Mouse (Mus musculus): ENCODE measurements around the gene Lpp.

The Lpp gene

DNA sequence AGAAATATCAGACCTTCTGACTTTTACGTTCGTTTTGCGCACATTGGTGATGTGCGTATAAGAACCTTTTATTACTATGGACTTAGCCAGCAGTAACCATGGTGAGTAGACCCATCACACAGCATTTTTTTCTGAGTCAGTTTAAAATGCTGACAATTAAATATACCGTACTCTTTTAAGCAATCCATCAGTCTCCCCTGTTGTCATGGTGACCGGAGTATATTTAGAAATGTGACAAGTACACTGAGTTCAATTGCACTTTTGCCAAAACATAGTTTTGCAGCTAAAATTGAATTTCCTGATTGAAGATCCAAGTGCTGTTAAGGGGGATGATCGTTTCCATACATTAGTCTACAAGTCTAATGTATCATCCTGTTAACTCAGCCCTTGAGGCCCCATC lies 149.6 kb downstream of the Lpp start:
- no peak for DNase-seq (ENCODE audit: low read depth, low spot score)

- no peak for DNase-seq (ENCODE audit: low read depth, low spot score)
Observed at GRCm38 (mm10) chr16:24545366-24545765, 152.1 kb downstream of the Lpp start.

- DNase-seq (ENCODE audit: low read depth, low spot score), result no peak
Observed at GRCm38 (mm10) chr16:24558458-24558857, 165.2 kb downstream of the Lpp start.

DNA sequence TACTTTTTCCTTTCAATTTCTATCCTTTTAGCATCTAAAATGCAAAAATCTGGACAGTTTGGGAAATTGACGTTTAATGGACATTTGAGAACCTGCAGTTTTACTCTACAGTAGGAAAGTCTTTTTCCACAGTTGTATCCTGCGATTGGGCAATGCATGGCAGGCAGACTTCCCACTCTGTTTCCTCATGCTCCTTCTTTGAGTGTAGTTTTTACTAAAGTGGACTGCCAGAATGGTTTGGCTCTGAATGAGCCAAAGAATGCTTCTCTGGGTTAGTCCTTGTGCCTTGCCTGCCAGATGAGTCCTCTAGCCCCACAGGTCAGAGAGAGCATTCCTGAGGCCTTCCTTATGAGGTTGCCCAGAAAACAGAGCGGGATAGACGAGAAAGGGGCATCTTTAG lies 166.5 kb downstream of the Lpp start:
- no peak for DNase-seq (ENCODE audit: low read depth, low spot score)

GRCm38 (mm10) chr16:24560998-24561397 lies 167.7 kb downstream of the Lpp start:
- DNase-seq (ENCODE audit: low read depth, low spot score), result no peak

DNA sequence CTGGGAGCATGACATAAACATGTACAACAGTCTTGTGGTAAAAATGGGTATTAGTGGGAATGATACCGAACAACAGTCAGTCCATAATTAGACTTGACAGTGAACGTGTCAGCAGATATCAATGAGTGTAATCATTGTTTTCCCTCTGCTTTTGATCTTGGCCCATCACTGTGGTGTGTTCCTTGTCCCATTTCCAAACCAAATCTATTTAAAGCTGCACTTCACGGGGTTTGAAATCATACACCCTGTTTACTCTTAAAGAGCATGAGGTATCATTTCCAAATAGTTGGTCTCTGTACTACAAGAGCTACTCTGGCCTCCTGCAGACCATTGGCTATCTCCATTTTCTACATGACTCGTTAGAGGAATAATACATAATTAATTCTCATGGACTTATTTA lies 168.3 kb downstream of the Lpp start:
- DNase-seq (ENCODE audit: low read depth, low spot score), result no peak

DNA sequence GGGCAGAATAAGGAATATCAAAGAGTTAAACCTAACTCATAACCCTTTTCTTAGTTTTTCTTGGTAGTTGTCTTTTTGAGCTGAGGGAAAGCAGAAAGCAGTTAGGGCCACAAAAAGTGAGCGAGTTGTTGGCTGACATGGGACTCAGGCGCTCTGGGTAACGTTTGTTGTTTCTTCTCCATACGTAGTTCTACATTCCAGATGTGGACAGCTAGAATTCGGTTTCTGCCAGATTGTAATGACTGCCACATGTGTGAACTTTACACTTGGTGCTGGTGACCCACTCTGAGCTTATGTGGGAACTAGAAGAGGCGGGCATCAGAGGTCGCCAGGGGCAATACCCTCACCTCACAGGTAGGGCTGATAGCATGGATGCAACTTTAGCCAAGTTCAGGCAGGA lies 172.0 kb downstream of the Lpp start:
- no peak for DNase-seq (ENCODE audit: low read depth, low spot score)

GRCm38 (mm10) chr16:24566277-24566676 lies 173.0 kb downstream of the Lpp start:
- DNase-seq (ENCODE audit: low read depth, low spot score), result no peak

DNA sequence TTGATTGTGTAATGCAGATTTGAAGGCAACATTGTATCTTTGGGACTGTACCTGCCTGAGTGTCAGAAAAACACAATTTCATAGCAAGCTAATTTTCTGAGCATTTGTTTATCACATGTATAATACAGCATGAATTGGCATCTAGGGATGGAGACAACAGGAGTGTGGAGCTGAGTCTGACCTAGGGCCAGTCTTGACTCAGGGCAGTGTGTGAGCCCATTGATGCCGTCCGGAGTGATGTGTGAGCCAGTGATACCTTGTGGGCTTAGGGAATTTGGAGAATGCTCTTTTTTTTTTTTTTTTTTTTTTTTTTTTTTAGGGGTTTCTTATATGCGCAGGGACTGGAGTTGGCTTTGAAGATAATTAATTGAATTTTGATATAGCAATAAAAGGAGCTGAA lies 174.3 kb downstream of the Lpp start:
- DNase-seq (ENCODE audit: low read depth, low spot score), result no peak

GRCm38 (mm10) chr16:24568061-24568460 lies 174.8 kb downstream of the Lpp start:
- DNase-seq (ENCODE audit: low read depth, low spot score), result no peak

- no peak for DNase-seq (ENCODE audit: low read depth, low spot score)
Observed at GRCm38 (mm10) chr16:24569681-24570080, 176.4 kb downstream of the Lpp start.

- DNase-seq (ENCODE audit: low read depth, low spot score), result no peak
Observed at GRCm38 (mm10) chr16:24576999-24577398, 183.7 kb downstream of the Lpp start.

DNA sequence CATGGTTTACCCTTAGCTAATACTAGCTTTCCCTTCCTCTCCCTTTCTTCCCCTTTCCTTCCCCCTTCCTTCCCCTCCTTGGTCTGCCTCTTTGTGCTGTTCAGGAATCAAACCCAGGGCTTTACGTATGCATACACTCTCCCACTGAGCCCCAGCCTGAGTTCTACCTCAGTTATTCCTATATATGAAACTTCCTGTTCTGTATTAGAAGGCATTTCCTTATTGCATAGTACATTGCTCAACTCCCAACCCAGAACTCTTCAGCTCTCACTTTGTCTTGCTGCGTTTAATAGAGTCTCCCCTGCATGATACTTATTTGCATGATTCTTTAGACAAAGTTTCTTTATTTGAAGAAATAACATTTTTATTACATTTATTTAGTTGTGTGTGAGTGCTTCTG lies 184.5 kb downstream of the Lpp start:
- no peak for DNase-seq (ENCODE audit: low read depth, low spot score)

DNA sequence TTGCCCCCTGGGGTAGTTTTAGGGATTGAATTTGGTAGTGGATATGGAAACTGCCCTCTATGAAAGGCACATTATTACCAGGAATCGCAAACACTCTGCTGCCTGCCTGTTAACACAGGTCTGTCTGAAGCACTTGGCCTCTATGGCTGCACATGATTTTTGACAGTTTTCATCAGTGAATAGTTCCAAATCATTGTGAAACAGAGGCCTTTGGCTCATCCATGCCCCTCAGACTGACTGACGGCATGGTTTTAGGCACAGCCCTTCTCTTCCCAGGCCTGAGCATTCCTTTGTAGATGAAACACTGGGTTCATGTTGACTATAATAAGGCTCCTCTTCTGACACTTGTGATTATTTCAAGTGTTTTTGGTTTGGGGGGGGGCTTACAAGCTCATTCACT lies 189.5 kb downstream of the Lpp start:
- DNase-seq (ENCODE audit: low read depth, low spot score), result no peak

GRCm38 (mm10) chr16:24593535-24593934 lies 200.2 kb downstream of the Lpp start:
- peak; percentile 7 for DNase-seq (ENCODE audit: low read depth, low spot score)

GRCm38 (mm10) chr16:24594508-24594907 lies 201.2 kb downstream of the Lpp start:
- DNase-seq (ENCODE audit: low read depth, low spot score), result no peak

GRCm38 (mm10) chr16:24595493-24595892 lies 202.2 kb downstream of the Lpp start:
- DNase-seq (ENCODE audit: low read depth, low spot score), result no peak

DNA sequence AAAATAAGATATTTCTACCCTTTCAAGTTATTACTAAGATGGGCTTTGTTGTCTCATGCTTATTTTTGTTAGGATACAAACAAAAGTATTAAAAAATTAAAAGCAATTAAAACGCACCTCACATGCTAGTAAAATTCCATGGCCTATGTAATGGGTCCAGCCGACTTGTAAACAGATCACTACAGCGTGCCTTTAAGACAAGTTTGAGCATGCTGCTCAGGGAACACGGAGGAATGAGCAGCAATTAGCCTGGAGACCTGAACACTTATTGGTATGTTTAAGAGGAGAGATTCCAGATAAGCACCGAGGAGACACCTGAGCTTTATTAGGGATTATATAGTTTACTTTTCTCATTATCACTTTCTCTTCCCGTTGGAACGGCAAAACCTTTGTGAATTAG lies 205.3 kb downstream of the Lpp start:
- no peak for DNase-seq (ENCODE audit: low read depth, low spot score)

DNA sequence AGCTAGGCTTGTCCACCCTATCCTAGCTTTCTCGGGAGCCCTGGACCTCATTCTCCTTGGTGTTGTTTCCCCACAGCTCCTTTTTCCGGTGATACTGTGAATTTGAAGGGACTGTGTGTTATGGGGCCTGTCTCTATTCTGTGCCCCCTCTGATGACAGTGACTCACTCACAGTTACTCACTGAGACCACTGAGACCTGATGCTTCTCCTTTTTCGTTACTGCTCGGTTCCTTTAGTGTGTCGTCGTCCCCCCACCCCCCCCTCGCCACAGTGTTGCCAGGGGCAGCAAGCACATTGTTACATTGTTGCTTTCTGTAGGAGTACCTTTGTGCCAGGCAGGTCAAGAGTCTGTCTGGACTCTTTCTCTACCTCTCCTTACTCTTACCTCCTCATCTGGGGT lies 206.5 kb downstream of the Lpp start:
- DNase-seq (ENCODE audit: low read depth, low spot score), result no peak

DNA sequence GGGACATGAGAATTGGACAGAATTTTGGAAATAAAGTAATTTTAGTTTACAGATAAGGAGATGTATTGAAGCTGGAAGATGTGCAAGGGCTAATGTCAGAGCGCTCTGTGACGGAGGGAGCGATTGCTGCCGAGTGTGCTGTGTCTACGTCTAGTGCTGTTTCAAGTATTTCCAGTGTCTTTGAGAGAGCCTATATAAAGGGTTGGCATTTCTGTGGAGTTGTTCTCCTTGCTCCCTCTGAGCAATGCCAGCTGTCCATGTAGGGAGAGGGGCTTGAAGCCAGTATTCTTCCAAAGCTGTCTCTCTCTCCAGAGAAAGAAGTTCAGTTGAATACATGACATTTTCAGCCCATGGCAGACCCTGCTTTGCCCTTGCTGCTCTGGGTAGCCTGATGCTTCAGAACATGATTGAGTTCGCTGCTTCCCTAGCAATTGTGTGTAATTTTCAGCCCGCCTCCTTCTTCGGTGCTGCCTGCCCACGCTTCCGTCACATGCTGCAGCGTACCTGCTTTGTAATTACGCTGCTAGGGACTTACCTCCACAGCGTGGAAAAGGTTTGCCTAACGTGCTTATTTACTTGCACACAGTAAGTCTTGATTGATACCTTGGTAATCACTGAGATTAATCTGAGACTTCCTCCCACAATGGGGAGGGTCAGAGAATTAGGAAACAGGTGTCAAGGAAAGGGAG lies 207.1 kb downstream of the Lpp start:
- DNase-seq (ENCODE audit: low read depth, low spot score), result peak; percentile 12

- no peak for DNase-seq (ENCODE audit: low read depth, low spot score)
Observed at GRCm38 (mm10) chr16:24603342-24603741, 210.0 kb downstream of the Lpp start.

GRCm38 (mm10) chr16:24607896-24608457 lies 214.7 kb downstream of the Lpp start:
- no peak for DNase-seq (ENCODE audit: low read depth, low spot score)

DNA sequence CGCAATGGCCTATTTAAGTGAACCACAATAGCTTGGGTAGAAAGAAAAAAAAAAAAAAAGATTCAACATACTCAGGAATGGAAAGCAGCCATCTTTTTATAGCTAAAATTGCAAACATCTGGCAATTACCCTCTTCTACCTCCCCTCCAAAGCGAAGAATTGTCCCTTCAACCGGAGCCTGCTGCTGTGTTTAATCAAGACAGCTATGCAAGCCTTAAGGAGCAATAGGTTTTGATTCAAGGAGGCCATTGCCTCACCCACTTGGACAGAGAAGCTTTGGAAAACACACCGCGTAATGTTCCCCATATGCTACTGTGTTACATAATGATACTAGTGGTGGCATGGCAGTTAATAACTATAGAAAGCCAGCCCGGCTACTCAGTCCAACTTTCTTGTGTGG lies 226.2 kb downstream of the Lpp start:
- no peak for DNase-seq (ENCODE audit: low read depth, low spot score)

DNA sequence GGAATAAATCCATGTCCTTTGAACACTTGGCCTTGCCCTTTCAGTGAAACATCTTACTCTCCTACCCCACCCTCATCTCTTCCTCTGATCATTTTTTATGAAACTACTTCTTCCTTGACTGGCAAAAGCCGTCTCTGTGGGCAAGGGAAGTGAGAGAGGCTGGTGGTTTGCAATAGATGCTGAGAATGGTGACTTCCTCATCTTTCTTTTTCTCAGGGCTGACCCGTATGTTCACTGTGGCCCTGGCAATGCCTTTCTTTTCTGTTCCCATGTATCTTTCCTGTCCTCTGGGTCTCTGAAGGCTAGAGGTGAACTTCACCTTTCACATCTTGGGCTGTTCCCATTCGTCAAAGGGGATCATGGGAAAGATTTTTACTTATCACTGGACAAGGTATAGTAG lies 226.7 kb downstream of the Lpp start:
- no peak for DNase-seq (ENCODE audit: low read depth, low spot score)
